ENCODE assay signal across 9 mouse cellular contexts in genomic region chr6:146662679-146663078, GRCm38 (mm10). TPM values are rescaled to one million over a fixed set of nuclear protein-coding genes. Genes with fewer than 3 reads are reported as not detected.
DNase-seq lines count a peak whose midpoint lies in the region; ATAC-seq and TF ChIP-seq lines count a peak whose summit lies in the region.
"Had no signal": no experiment of that assay in that cellular context is flagged by ENCODE, and none has a peak within 500 bp of the region (broad histone marks: within the 10 kb centered on the region; RNA-seq: fewer than 3 reads in every experiment).

No protein-coding gene starts in this region.

- H3K36me3 ChIP-seq in kidney, adult 2 months (ENCODE audit: control insufficient read depth, insufficient read depth, low read length), result no peaks in the 10 kb centered on the region
- no peaks in the 10 kb centered on the region for H3K36me3 ChIP-seq in kidney, embryonic 16.5 days (ENCODE audit: insufficient read depth, low read length)
- H3K36me3 ChIP-seq in embryonic facial prominence, embryonic 11.5 days (replicated peaks; ENCODE audit: control insufficient read depth, insufficient read depth, low read depth, low read length), result no peaks in the 10 kb centered on the region
- H3K36me3 ChIP-seq in neural tube, embryonic 11.5 days (ENCODE audit: control insufficient read depth, insufficient read depth, low read length), result no peaks in the 10 kb centered on the region
- H3K36me3 ChIP-seq in midbrain, embryonic 15.5 days (replicated peaks), result no peaks in the 10 kb centered on the region
- H3K36me3 ChIP-seq: liver, embryonic 15.5 days had no signal

- H3K4me1 ChIP-seq in kidney, adult 2 months (ENCODE audit: control insufficient read depth, insufficient read depth, low read length), result no peaks in the 10 kb centered on the region; the same call in 1 of the 2 replicates
- no peaks in the 10 kb centered on the region for H3K4me1 ChIP-seq in kidney, embryonic 16.5 days (ENCODE audit: insufficient read depth, low read length)
- H3K4me1 ChIP-seq in embryonic facial prominence, embryonic 11.5 days (ENCODE audit: control insufficient read depth, insufficient read depth, low read length), result no peaks in the 10 kb centered on the region
- H3K4me1 ChIP-seq in neural tube, embryonic 11.5 days (ENCODE audit: control insufficient read depth, insufficient read depth, low read length), result no peaks in the 10 kb centered on the region
- H3K4me1 ChIP-seq in midbrain, embryonic 15.5 days, result no peaks in the 10 kb centered on the region
- H3K4me1 ChIP-seq: liver, embryonic 15.5 days had no signal

- DNase-seq in kidney, adult 2 months, result peak; percentile 63
- peak; percentile 68 for DNase-seq in CD4-positive, CD25-positive, alpha-beta regulatory T cell, adult 2 months (ENCODE audit: low read depth, low spot score)
- DNase-seq in T-cell, adult 2 months (ENCODE audit: low spot score), result peak; percentile 26
- peak; percentile 64 for DNase-seq in embryonic facial prominence, embryonic 11.5 days (ENCODE audit: low spot score)
- DNase-seq in kidney, postnatal 25 days, result peak; percentile 57 to 61
- DNase-seq in neural tube, embryonic 11.5 days (ENCODE audit: low spot score), result peak; percentile 23

- no peaks in the 10 kb centered on the region for H3K27me3 ChIP-seq in kidney, adult 2 months (replicated peaks; ENCODE audit: control insufficient read depth, insufficient read depth, low read length)
- no peaks in the 10 kb centered on the region for H3K27me3 ChIP-seq in kidney, embryonic 16.5 days (ENCODE audit: insufficient read depth, low read length)
- H3K27me3 ChIP-seq in embryonic facial prominence, embryonic 11.5 days (ENCODE audit: control insufficient read depth, insufficient read depth, low read length), result no peaks in the 10 kb centered on the region
- H3K27me3 ChIP-seq in neural tube, embryonic 11.5 days (ENCODE audit: control insufficient read depth, insufficient read depth, low read length), result no peaks in the 10 kb centered on the region
- no peaks in the 10 kb centered on the region for H3K27me3 ChIP-seq in midbrain, embryonic 15.5 days (replicated peaks)

- no peak overlapping the region for H3K4me2 ChIP-seq in kidney, embryonic 16.5 days (replicated peaks; ENCODE audit: low read depth, low read length)
- H3K4me2 ChIP-seq in embryonic facial prominence, embryonic 11.5 days (ENCODE audit: low read depth, low read length), result no peak overlapping the region
- H3K4me2 ChIP-seq in neural tube, embryonic 11.5 days (ENCODE audit: low read depth), result no peak overlapping the region
- no peak overlapping the region for H3K4me2 ChIP-seq in midbrain, embryonic 15.5 days
- H3K4me2 ChIP-seq: liver, embryonic 15.5 days had no signal

- H3K27ac ChIP-seq in kidney, adult 2 months (ENCODE audit: insufficient read depth, low read depth, low read length), result no peak overlapping the region
- H3K27ac ChIP-seq in kidney, embryonic 16.5 days (ENCODE audit: low read length), result no peak overlapping the region
- no peak overlapping the region for H3K27ac ChIP-seq in embryonic facial prominence, embryonic 11.5 days (replicated peaks; ENCODE audit: low read depth, low read length)
- no peak overlapping the region for H3K27ac ChIP-seq in neural tube, embryonic 11.5 days (ENCODE audit: low read depth, low read length)
- H3K27ac ChIP-seq in midbrain, embryonic 15.5 days, result no peak overlapping the region
- H3K27ac ChIP-seq: liver, embryonic 15.5 days had no signal

- TF ChIP-seq POLR2A in kidney, adult 2 months (IDR thresholded peaks at IDR 0.05; ENCODE audit: low read depth, low read length), result no peak

- no peak overlapping the region for H3K9ac ChIP-seq in kidney, embryonic 16.5 days (replicated peaks; ENCODE audit: low read length)
- H3K9ac ChIP-seq in embryonic facial prominence, embryonic 11.5 days (replicated peaks; ENCODE audit: low read length), result no peak overlapping the region
- no peak overlapping the region for H3K9ac ChIP-seq in neural tube, embryonic 11.5 days (ENCODE audit: low read length)
- H3K9ac ChIP-seq in midbrain, embryonic 15.5 days, result no peak overlapping the region
- H3K9ac ChIP-seq: liver, embryonic 15.5 days had no signal

- H3K4me3 ChIP-seq in kidney, adult 2 months (ENCODE audit: insufficient read depth, low read depth, low read length), result no peak overlapping the region
- H3K4me3 ChIP-seq in kidney, embryonic 16.5 days (ENCODE audit: low read length), result no peak overlapping the region
- no peak overlapping the region for H3K4me3 ChIP-seq in embryonic facial prominence, embryonic 11.5 days (ENCODE audit: low read depth, low read length)
- H3K4me3 ChIP-seq in neural tube, embryonic 11.5 days (ENCODE audit: low read depth, low read length), result no peak overlapping the region
- no peak overlapping the region for H3K4me3 ChIP-seq in midbrain, embryonic 15.5 days
- H3K4me3 ChIP-seq: liver, embryonic 15.5 days had no signal

- 26% methylated on average over 5 of the region's 5 CpGs for WGBS in kidney, adult 2 months
- 24% methylated on average over 5 of the region's 5 CpGs for WGBS in kidney, embryonic 16.5 days
- WGBS in embryonic facial prominence, embryonic 11.5 days, result 27% methylated on average over 5 of the region's 5 CpGs
- WGBS in neural tube, embryonic 11.5 days, result 31% methylated on average over 5 of the region's 5 CpGs
- 37% methylated on average over 5 of the region's 5 CpGs for WGBS in midbrain, embryonic 15.5 days

- H3K9me3 ChIP-seq in kidney, embryonic 16.5 days (ENCODE audit: low read length), result no peaks in the 10 kb centered on the region
- no peaks in the 10 kb centered on the region for H3K9me3 ChIP-seq in embryonic facial prominence, embryonic 11.5 days (replicated peaks; ENCODE audit: control insufficient read depth, low read length)
- no peaks in the 10 kb centered on the region for H3K9me3 ChIP-seq in neural tube, embryonic 11.5 days (ENCODE audit: control insufficient read depth, low read length)
- H3K9me3 ChIP-seq in midbrain, embryonic 15.5 days, result no peaks in the 10 kb centered on the region
- H3K9me3 ChIP-seq: liver, embryonic 15.5 days had no signal

- peak; percentile 95 for TF ChIP-seq CTCF in kidney, adult 2 months (conservative IDR thresholded peaks at IDR 0.05; ENCODE audit: insufficient read depth, insufficient read length, low read depth, low read length)

- ATAC-seq in kidney, embryonic 16.5 days (ENCODE audit: low FRiP score, low TSS enrichment), result no peak
- ATAC-seq in embryonic facial prominence, embryonic 11.5 days (replicated peaks; ENCODE audit: insufficient number of reproducible peaks, low FRiP score, low TSS enrichment, low read depth), result no peak
- ATAC-seq in neural tube, embryonic 11.5 days (ENCODE audit: insufficient read depth, low FRiP score, low TSS enrichment), result no peak
- ATAC-seq in midbrain, embryonic 15.5 days (replicated peaks), result no peak

RNA-seq across cellular contexts. Expression of gene Tm7sf3, which starts 20.1 kb away (rescaled TPM):
- polyA plus RNA-seq in kidney, adult 2 months (2012; rRNA removed), result 32.9 and 34.8 TPM in 2 replicates
- polyA plus RNA-seq in kidney, embryonic 16.5 days (2015; fragmentation: Nextera tagmentation; extraction: Ambion mirVana), result 41.9 and 44.7 TPM in 2 replicates
- polyA plus RNA-seq in embryonic facial prominence, embryonic 11.5 days (2014; fragmentation: Nextera tagmentation; extraction: Ambion mirVana), result 31.4 and 31.8 TPM in 2 replicates
- polyA plus RNA-seq in neural tube, embryonic 11.5 days (2014; fragmentation: Nextera tagmentation; extraction: Ambion mirVana), result 26.7 and 27.3 TPM in 2 replicates
- 26.8 and 30.0 TPM in 2 replicates for polyA plus RNA-seq in midbrain, embryonic 15.5 days (2015; fragmentation: Nextera tagmentation; extraction: Ambion mirVana)

RNA-seq across cellular contexts. Expression of gene Med21, which starts 20.3 kb away (rescaled TPM):
- 45.4 and 59.9 TPM in 2 replicates for polyA plus RNA-seq in kidney, adult 2 months (2012; rRNA removed)
- 142 and 151 TPM in 2 replicates for polyA plus RNA-seq in kidney, embryonic 16.5 days (2015; fragmentation: Nextera tagmentation; extraction: Ambion mirVana)
- polyA plus RNA-seq in embryonic facial prominence, embryonic 11.5 days (2014; fragmentation: Nextera tagmentation; extraction: Ambion mirVana), result 126 and 128 TPM in 2 replicates
- 124 and 125 TPM in 2 replicates for polyA plus RNA-seq in neural tube, embryonic 11.5 days (2014; fragmentation: Nextera tagmentation; extraction: Ambion mirVana)
- polyA plus RNA-seq in midbrain, embryonic 15.5 days (2015; fragmentation: Nextera tagmentation; extraction: Ambion mirVana), result 99.3 and 102 TPM in 2 replicates
